Mouse (Mus musculus) cerebellum, adult 2 months (tissue): Measurements from ENCODE around the gene Aktip. TPM values are rescaled to one million over a fixed set of nuclear protein-coding genes. Genes with fewer than 3 reads are reported as not detected.

Experiments used
- DNase-seq, 2 experiments: peaks; one replicate each; pipeline ENCODE4 v3.0.0; 2021
- H3K27ac ChIP-seq: fragments of 200-500 bp; 2 replicates; pipeline ENCODE4 v1.5.1; 2012; ENCODE audit warnings: low read length, control low read depth, inconsistent platforms; ENCODE audit not compliant: insufficient read depth
- H3K27me3 ChIP-seq: fragments of 200-500 bp; 2 replicates; pipeline ENCODE4 v1.6.1; 2012; ENCODE audit warnings: inconsistent platforms, mild to moderate bottlenecking, low read length, moderate library complexity; ENCODE audit not compliant: control insufficient read depth, insufficient read depth
- H3K4me1 ChIP-seq: fragments of 200-500 bp; 2 replicates; pipeline ENCODE4 v1.6.1; 2011; ENCODE audit warnings: low read length; ENCODE audit not compliant: control insufficient read depth, insufficient read depth
- H3K4me3 ChIP-seq: fragments of 200-500 bp; replicated peaks from 2 replicates; pipeline ENCODE3; 2011; ENCODE audit warnings: mild to moderate bottlenecking, low read depth, low read length, control low read depth; ENCODE audit not compliant: insufficient read depth
- CTCF ChIP-seq: fragments of 200-500 bp; IDR thresholded peaks from 2 replicates; pipeline ENCODE4 v1.5.1; 2011; ENCODE audit warnings: low read depth, mild to moderate bottlenecking, control low read depth, low read length, moderate library complexity, borderline replicate concordance; ENCODE audit not compliant: insufficient read depth
- POLR2A ChIP-seq: fragments of 200-500 bp; IDR thresholded peaks from 2 replicates; pipeline ENCODE4 v1.6.1; 2011; ENCODE audit warnings: low read length, control low read depth, borderline replicate concordance; ENCODE audit not compliant: insufficient read depth
- WGBS: fragments of 180-500 bp; shearing (Covaris S2); methylation state at CpG from one replicate; pipeline ENCODE4 v1.1.7; 2018; 5-methylcytosine and 5-hydroxymethylcytosine counted together
- polyA plus RNA-seq: library from polyadenylated mRNA; depleted of rRNA; stranded (reverse); fragments of >200 nt; gene quantifications from 2 replicates; pipeline ENCODE4 v1.2.3, GENCODE M21; 2012

Gene Aktip
- polyA plus RNA-seq, 1 experiment, result 151 TPM

DNA sequence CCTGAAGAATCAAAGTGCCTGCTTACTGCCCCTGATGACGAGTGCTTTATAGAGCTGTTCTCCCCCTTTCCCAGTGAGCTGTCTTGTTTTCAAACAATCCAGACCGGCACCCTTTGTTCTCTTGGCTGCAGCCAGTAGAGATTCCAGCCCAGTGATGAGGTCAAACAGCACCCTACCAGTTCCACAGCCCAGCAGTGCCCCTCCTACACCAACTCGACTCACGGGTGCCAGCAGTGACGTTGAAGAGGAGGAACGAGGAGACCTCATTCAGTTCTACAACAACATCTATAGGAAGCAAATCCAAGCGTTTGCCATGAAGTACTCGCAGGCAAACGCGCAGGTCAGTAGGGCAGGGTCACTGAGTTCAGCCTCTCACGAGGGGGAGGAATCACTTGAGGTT lies 84.9 kb downstream of the Aktip start:
- WGBS, result 75% methylated on average over 11 of the region's 11 CpGs
- DNase-seq, result no peak

GRCm38 (mm10) chr8:91114428-91114827 lies 85.3 kb downstream of the Aktip start:
- WGBS, result 89% methylated on average over 5 of the region's 5 CpGs
- Histone ChIP-seq H3K4me1 (no peaks in the 10 kb centered on the region), H3K27me3 (no peaks in the 10 kb centered on the region), H3K27ac (0 out of 2 replicates have a peak overlapping the region, but pooled peaks have one; percentile 23), H3K4me3 (no peak overlapping the region)
- DNase-seq, result no peak
- no peak for TF ChIP-seq POLR2A
- TF ChIP-seq CTCF, result no peak

More for the DNA sequence above, 84.9 kb downstream of the Aktip start:
- H3K4me1 ChIP-seq, result no peaks in the 10 kb centered on the region
- no peaks in the 10 kb centered on the region for H3K27me3 ChIP-seq
- TF ChIP-seq POLR2A (no peak), CTCF (no peak)
- no peak overlapping the region for H3K4me3 ChIP-seq
- H3K27ac ChIP-seq, result no peak overlapping the region

DNA sequence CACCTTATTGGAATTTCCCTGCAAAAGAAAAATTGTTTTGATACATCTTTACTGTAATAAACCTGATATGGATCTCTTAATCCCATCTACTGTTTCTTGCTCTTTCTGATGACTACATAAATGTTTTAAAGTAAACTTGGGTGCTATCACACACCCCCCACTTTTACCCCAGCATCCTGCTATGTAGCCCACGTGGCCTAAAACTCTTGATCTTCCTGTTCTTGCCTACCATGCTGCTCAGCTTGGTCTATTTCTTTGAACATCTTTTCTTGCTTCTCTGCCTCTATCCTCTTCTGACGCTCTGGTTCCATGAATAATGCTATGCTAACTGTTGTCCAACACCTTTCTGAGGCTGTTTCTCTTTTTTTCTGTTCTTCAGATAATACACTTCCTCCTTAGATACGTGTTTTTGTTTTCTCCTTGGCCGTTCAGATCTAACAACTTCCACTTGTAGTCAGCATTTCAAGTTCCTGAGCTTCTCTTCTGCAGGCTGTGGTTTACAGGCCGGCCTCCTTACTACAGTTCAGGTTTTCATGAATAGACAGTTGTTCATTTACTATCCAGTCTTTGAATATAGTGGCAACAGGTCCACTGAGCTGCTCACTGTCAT lies 87.8 kb downstream of the Aktip start:
- Histone ChIP-seq H3K27me3 (no peaks in the 10 kb centered on the region), H3K27ac (no peak overlapping the region), H3K4me1 (no peaks in the 10 kb centered on the region), H3K4me3 (no peak overlapping the region)
- no peak for TF ChIP-seq CTCF
- no peak for TF ChIP-seq POLR2A
- 91% methylated on average over 5 of the region's 5 CpGs for WGBS
- DNase-seq, result no peak

DNA sequence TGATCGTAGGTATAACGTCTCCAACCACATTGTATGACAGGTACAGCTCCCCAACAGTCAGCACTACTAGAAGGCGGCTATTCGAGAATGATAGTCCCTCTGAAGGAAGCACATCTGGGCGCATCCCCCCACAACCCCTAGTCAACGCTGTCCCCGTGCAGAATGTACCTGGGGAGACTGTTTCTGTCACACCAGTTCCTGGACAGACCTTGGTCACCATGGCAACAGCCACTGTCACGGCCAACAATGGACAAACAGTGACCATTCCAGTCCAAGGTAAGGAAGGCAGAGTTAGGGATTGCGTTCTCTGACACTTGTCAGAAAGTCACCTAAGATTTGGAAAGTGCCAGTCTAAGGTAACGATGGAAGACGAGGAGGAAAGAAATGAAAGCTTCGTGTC lies 93.5 kb downstream of the Aktip start:
- DNase-seq, result no peak
- no peaks in the 10 kb centered on the region for H3K27me3 ChIP-seq
- TF ChIP-seq CTCF (no peak), POLR2A (no peak)
- WGBS, result 88% methylated on average over 12 of the region's 12 CpGs
- H3K27ac ChIP-seq, result no peak overlapping the region
- H3K4me3 ChIP-seq, result no peak overlapping the region
- no peaks in the 10 kb centered on the region for H3K4me1 ChIP-seq

- Histone ChIP-seq H3K27me3 (no peaks in the 10 kb centered on the region), H3K4me3 (no peak overlapping the region), H3K27ac (no peak overlapping the region), H3K4me1 (no peaks in the 10 kb centered on the region)
- DNase-seq, result no peak
- TF ChIP-seq CTCF, result no peak
- no peak for TF ChIP-seq POLR2A
- 91% methylated on average over 6 of the region's 6 CpGs for WGBS
Measured at GRCm38 (mm10) chr8:91098106-91098505, 101.7 kb downstream of the Aktip start.

GRCm38 (mm10) chr8:91094135-91094534 lies 105.6 kb downstream of the Aktip start:
- H3K27me3 ChIP-seq, result no peaks in the 10 kb centered on the region
- WGBS, result 93% methylated on average over 5 of the region's 5 CpGs
- DNase-seq, result no peak
- no peaks in the 10 kb centered on the region for H3K4me1 ChIP-seq
- no peak overlapping the region for H3K27ac ChIP-seq
- H3K4me3 ChIP-seq, result no peak overlapping the region
- TF ChIP-seq POLR2A, result no peak

DNA sequence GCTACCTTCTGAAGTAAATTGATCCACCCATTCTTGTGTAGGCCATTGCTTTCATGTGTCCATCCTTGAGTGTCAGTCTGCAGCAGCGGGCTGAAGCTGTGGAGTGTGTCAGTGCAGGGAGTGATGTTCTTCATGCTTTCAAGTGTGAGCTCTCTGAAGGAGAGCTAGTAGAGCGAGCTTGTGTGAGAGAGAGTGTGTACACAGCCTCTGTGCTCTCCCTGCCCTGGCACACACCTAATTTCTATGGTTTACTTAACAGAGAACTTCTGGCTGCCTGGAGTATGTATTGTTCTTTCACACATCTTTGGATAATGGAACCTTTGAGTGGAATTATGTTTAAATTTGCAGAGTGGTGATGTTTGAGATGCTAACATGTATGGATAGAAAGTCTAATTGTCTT lies 110.2 kb downstream of the Aktip start:
- no peak for DNase-seq
- Histone ChIP-seq H3K27me3 (no peaks in the 10 kb centered on the region), H3K4me1 (no peaks in the 10 kb centered on the region), H3K27ac (no peak overlapping the region), H3K4me3 (no peak overlapping the region)
- 94% methylated on average over 2 of the region's 2 CpGs for WGBS
- no peak for TF ChIP-seq CTCF
- no peak for TF ChIP-seq POLR2A

DNA sequence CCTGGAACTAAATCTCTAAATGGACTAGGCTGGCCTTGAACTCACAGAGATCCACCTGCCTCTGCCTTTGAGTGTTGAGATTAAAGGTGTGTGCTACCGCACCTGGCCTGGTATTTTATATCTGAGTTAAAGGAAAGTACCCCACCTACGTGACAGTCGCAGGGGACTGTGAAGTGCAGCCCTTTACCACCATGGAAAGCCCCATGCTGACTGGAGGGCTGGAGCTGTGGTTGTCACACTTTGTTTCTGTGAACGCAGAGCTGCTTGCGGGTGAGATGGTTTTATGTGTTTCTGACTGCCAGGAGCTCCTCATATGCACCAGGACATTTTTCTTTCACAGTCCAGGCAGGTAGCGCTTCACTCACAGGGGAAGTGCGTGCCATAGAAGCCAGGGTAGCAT lies 111.3 kb downstream of the Aktip start:
- 94% methylated on average over 7 of the region's 7 CpGs for WGBS
- TF ChIP-seq POLR2A, result no peak
- no peak for TF ChIP-seq CTCF
- Histone ChIP-seq H3K4me1 (no peaks in the 10 kb centered on the region), H3K27ac (no peak overlapping the region), H3K27me3 (no peaks in the 10 kb centered on the region), H3K4me3 (no peak overlapping the region)
- DNase-seq, result no peak

DNA sequence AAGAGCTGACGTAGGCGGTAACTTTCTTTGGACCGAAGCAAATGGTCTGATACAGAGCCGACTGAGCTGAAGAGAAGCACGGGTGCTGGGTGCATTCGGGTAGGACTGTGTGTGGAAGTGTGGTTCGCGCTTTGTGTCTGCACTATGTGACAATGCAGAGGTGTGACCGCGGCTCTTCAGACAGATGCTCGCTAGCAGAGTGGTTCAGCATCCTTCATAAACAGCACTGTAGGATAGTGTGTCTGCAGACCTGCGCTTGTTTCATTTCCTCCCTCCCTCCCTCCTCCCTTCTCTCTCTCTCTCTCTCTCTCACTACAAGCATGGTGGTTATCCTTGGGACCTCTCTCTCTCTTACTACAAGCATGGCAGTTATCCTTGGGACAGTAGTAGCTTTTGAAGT lies 117.3 kb downstream of the Aktip start:
- TF ChIP-seq POLR2A, result no peak
- 94% methylated on average over 12 of the region's 12 CpGs for WGBS
- DNase-seq, result no peak
- Histone ChIP-seq H3K27ac (no peak overlapping the region), H3K4me3 (no peak overlapping the region), H3K27me3 (no peaks in the 10 kb centered on the region), H3K4me1 (no peaks in the 10 kb centered on the region)
